Mouse (Mus musculus) heart, adult 2 months (tissue): ENCODE data around the gene Mok.

ENCODE experiments used
- EP300 ChIP-seq: fragments of 200-500 bp; IDR thresholded peaks from 2 replicates; pipeline ENCODE4 v1.6.1; 2011; ENCODE audit warnings: low read depth, low read length, control low read depth; ENCODE audit not compliant: insufficient read depth
- POLR2A ChIP-seq: fragments of 200-500 bp; IDR thresholded peaks from 2 replicates; pipeline ENCODE4 v1.6.1; 2011; ENCODE audit warnings: mild to moderate bottlenecking, low read depth, low read length, control low read depth; ENCODE audit not compliant: insufficient read depth

GRCm38 (mm10) chr12:110885251-110885650 is 44.5 kb upstream of the Mok start:
- TF ChIP-seq POLR2A: no peak
- TF ChIP-seq EP300: no peak
